Mouse (Mus musculus): Measurements from ENCODE around the gene Gpatch4. TPM values are rescaled to one million over a fixed set of nuclear protein-coding genes. Genes with fewer than 3 reads are reported as not detected.

The Gpatch4 gene
- total RNA-seq, 2 experiments from 2014 or later: 6.6 to 9.0 TPM

GRCm38 (mm10) chr3:88085459-88085858 lies 42.6 kb downstream of the Gpatch4 start:
- DNase-seq: no peak
- intact Hi-C loops (cut with DNase I): loop anchor here (5.0 kb wide), 1 partner anchor 72 kb away; no protein-coding TSS in a partner anchor

DNA sequence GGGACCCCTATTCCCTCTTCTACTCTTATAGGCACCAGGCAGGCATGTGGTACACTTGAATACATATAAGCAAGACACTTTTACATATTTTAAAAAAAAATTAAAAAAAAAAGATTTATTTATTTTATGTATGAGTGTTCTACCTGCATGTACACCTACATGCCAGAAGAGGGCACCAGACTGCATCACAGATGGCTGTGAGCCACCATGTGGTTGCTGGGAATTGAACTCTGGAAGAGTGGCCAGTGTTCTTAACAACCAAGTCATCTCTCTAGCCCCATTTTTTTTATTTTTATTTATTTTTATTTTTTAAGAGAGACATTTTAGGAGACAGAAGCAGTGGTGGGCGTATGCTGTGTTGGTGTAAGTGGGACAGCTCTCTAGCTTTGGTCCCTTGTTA lies 44.8 kb downstream of the Gpatch4 start:
- intact Hi-C loops (cut with DNase I): loop anchor here (1.0 to 5.0 kb wide), 3 partner anchors 70 to 156 kb away; no protein-coding TSS in a partner anchor
- DNase-seq: peak; percentile 18 to 46

GRCm38 (mm10) chr3:88090106-88090505 lies 47.2 kb downstream of the Gpatch4 start:
- DNase-seq: no peak
- intact Hi-C loops (cut with DNase I): loop anchor here (5.0 kb wide), 1 partner anchor 42 kb away; no protein-coding TSS in a partner anchor

- intact Hi-C loops (cut with DNase I): loop anchor here (5.0 kb wide), 1 partner anchor 42 kb away; no protein-coding TSS in a partner anchor
- DNase-seq: no peak
Observed at GRCm38 (mm10) chr3:88090616-88091015, 47.7 kb downstream of the Gpatch4 start.

- intact Hi-C loops (cut with DNase I): loop anchor here (5.0 kb wide), 1 partner anchor 38 kb away; no protein-coding TSS in a partner anchor
- no peak for DNase-seq
Observed at GRCm38 (mm10) chr3:88094126-88094525, 51.2 kb downstream of the Gpatch4 start.

DNA sequence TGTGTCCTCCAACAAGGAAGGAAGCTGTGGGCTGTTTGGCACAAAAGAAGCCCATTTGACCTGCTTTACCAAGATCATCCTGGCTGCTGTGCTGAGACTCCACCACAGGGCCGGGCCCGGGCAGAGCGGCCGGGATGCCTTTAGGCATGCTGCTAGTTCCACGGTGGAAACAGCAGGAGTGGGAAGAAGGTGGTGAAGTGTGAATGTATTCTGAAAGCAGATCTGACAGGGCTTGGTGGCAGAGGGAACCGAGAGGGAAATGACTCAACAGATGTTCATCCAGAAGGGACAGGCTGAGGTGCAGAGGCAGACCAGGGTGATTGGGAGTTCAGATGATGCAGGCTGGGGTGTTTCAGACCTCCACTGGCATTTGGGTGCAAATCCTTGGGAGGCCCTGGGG lies 54.8 kb downstream of the Gpatch4 start:
- intact Hi-C loops (cut with DNase I): no loop called here
- no peak for DNase-seq

GRCm38 (mm10) chr3:88100251-88100650 lies 57.3 kb downstream of the Gpatch4 start:
- DNase-seq: no peak
- intact Hi-C loops (cut with DNase I): no loop called here

DNA sequence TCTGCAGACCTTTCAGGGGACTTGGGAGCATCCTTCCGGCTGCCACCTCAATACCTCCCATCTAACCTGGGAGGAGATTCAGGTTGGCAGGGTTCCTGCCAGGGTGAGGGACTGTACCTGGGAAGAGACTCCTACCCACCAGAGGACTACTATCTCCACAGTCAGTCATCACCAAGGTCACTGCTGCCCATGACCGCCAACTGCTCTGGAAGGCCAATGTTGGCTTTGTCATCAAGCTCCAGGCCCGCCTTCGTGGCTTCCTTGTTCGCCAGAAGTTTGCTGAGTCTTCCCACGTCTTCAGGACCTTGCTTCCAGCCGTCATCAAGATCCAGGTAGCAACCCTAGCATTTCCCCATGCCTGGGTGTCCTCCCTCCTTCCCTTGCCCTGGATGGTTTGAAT lies 58.8 kb downstream of the Gpatch4 start:
- no peak for DNase-seq
- intact Hi-C loops (cut with DNase I): no loop called here

DNA sequence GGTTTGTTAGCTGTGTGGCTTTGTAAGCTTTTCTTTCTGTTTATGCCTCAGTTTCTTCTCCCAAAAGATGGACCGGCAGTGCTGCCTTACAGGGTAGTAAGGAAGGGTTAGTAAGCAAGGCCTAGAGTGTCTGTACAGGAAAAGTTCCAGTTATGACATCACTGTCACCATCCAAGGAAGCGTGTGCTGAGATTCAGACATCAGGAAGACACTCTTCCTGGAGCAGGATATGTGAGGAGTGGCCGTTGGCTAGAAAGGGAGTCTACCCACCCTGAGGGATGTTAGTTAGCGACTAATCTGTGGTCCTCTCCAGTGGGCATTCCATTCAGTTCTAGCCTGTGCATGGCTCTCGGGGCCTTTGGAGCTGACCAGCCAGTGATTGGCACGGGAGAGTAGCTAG lies 59.3 kb downstream of the Gpatch4 start:
- intact Hi-C loops (cut with DNase I): no loop called here
- DNase-seq: no peak

DNA sequence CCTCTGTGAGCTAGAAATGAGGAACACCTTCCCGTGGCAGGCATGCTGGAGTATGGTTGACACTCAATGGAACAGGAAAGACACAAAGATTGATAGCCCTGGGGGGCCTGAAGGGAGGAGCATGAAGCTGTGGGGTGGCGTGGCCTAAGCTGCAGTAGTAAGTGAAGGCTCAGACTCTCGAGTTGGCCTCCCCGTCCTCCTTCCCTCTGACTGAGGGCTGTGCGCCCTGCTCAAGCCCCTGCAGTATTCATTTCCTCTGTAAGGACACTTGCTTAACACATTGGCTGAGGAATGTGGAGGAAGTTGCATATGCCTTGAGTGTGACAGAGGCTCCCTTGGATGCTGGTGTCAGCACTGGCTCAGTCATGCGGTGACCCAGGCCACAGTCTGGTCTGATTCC lies 59.7 kb downstream of the Gpatch4 start:
- DNase-seq: peak in 1 of 2 experiments; percentile 14

More for the DNA sequence above, 59.7 kb downstream of the Gpatch4 start:
- intact Hi-C loops (cut with DNase I): no loop called here

Other genes with a start within 250 kb of the Gpatch4 start
- under 1 TPM; 0.29 to 0.31 TPM for gene Ntrk1, start 247.9 kb upstream of the Gpatch4 start, total RNA-seq (2021)
- gene Insrr, start 246.2 kb upstream of the Gpatch4 start, total RNA-seq (2021): under 1 TPM; 0.24 TPM
- 10 to 100 TPM; 25.5 to 32.4 TPM for gene Pear1, start 218.8 kb upstream of the Gpatch4 start, total RNA-seq (2021)
- 1 to 10 TPM in 1 of 2 experiments, under 1 TPM in 1; 0.14 to 2.2 TPM for gene Sh2d2a, start 196.4 kb upstream of the Gpatch4 start, total RNA-seq (2021)
- 10 to 100 TPM; 47.8 to 49.3 TPM for gene Prcc, start 157.5 kb upstream of the Gpatch4 start, total RNA-seq (2021)
- gene Hdgf, start 136.8 kb upstream of the Gpatch4 start, total RNA-seq (2021): 10 to 100 TPM; 88.2 to 91.9 TPM
- 10 to 100 TPM; 65.8 to 71.0 TPM for gene Mrpl24, start 123.6 kb upstream of the Gpatch4 start, total RNA-seq (2021)
- 10 to 100 TPM; 15.7 TPM for gene Isg20l2, start 112.8 kb upstream of the Gpatch4 start, total RNA-seq (2021)
- gene Rrnad1, start 112.4 kb upstream of the Gpatch4 start, total RNA-seq (2021): 1 to 10 TPM; 6.9 to 8.5 TPM
- gene Crabp2, start 94.4 kb upstream of the Gpatch4 start, total RNA-seq (2021): under 1 TPM; 0.31 to 0.56 TPM
- gene Nes, start 72.0 kb upstream of the Gpatch4 start, total RNA-seq (2021): 10 to 100 TPM; 32.5 to 39.0 TPM
- gene Bcan, start 42.9 kb upstream of the Gpatch4 start, total RNA-seq (2021): under 1 TPM; 0.15 to 0.29 TPM
- gene Hapln2, start 15.5 kb upstream of the Gpatch4 start, total RNA-seq (2021): not detected
- 10 to 100 TPM; 61.0 to 61.1 TPM for gene Naxe, start 15.4 kb downstream of the Gpatch4 start, total RNA-seq (2021)
- not detected for gene Ttc24, start 35.2 kb downstream of the Gpatch4 start, total RNA-seq (2021)
- 1 to 10 TPM; 3.8 to 7.2 TPM for gene Iqgap3, start 38.9 kb downstream of the Gpatch4 start, total RNA-seq (2021)
- gene Mef2d, start 99.3 kb downstream of the Gpatch4 start, total RNA-seq (2021): 100 to 1,000 TPM; 128 to 130 TPM
- not detected for gene Rhbg, start 211.6 kb downstream of the Gpatch4 start, total RNA-seq (2021)
- under 1 TPM in 1 of 2 experiments, not detected in 1; 0.24 TPM for gene Gm38392, start 244.1 kb downstream of the Gpatch4 start, total RNA-seq (2021)

All from heart, postnatal 14 days (tissue).